Comparison of ENCODE assay signal across 8 mouse cellular contexts in genomic region chr2:116021046-116021445, GRCm38 (mm10). TPM values are rescaled to one million over a fixed set of nuclear protein-coding genes. Genes with fewer than 3 reads are reported as not detected.
DNase-seq lines count a peak whose midpoint lies in the region; ATAC-seq and TF ChIP-seq lines count a peak whose summit lies in the region.

No protein-coding gene starts in this region.

- WGBS in forebrain, embryonic 10.5 days, result 3% methylated on average over 9 of the region's 9 CpGs
- 10% methylated on average over 9 of the region's 9 CpGs for whole genome bisulfite sequencing in kidney, embryonic 15.5 days
- under 1% methylated on average over 9 of the region's 9 CpGs for WGBS in midbrain, embryonic 10.5 days

- H3K27me3 ChIP-seq in forebrain, embryonic 10.5 days (ENCODE audit: poor library complexity, severe bottlenecking), result peaks cover 28% of the 10 kb centered on the region
- H3K27me3 ChIP-seq in kidney, embryonic 15.5 days, result no peaks in the 10 kb centered on the region
- H3K27me3 ChIP-seq in midbrain, embryonic 10.5 days (ENCODE audit: low read depth, poor library complexity, severe bottlenecking), result peaks cover 10% of the 10 kb centered on the region

- ATAC-seq in kidney, embryonic 15.5 days (replicated peaks; ENCODE audit: low FRiP score), result peak; percentile 79

- peak overlapping the region; percentile 36 for H3K4me2 ChIP-seq in kidney, embryonic 15.5 days

- DNase-seq in ES-E14 (ENCODE audit: low read depth, low spot score), result peak; percentile 63
- DNase-seq in forebrain, embryonic 10.5 days (ENCODE audit: extremely low spot score, low spot score), result no peak
- peak; percentile 59 for DNase-seq in midbrain, embryonic 10.5 days (ENCODE audit: low spot score)
- DNase-seq in left cerebral cortex, adult 11 months (ENCODE audit: low spot score), result no peak
- no peak for DNase-seq in frontal cortex, postnatal 36 days (ENCODE audit: low spot score in 2 of 2)
- DNase-seq in urinary bladder, adult 2 months (ENCODE audit: low spot score), result no peak
- DNase-seq in layer of hippocampus, adult 9-11 months, result no peak

- H3K4me3 ChIP-seq in ES-E14 (ENCODE audit: insufficient read depth in 1 of 2, low read depth in 1 of 2, low read length in 2 of 2, poor library complexity in 1 of 2, severe bottlenecking in 1 of 2), result peak overlapping the region; percentile 6 to 41; a peak in 2 of 4 replicates
- peak overlapping the region; percentile 38 for H3K4me3 ChIP-seq in forebrain, embryonic 10.5 days
- H3K4me3 ChIP-seq in kidney, embryonic 15.5 days (replicated peaks), result no peak overlapping the region
- H3K4me3 ChIP-seq in midbrain, embryonic 10.5 days, result peak overlapping the region; percentile 35

- H3K27ac ChIP-seq in ES-E14 (ENCODE audit: insufficient read depth, low read depth, low read length, poor library complexity, severe bottlenecking), result no peak overlapping the region
- peak overlapping the region; percentile 83 for H3K27ac ChIP-seq in forebrain, embryonic 10.5 days
- peak overlapping the region; percentile 76 for H3K27ac ChIP-seq in kidney, embryonic 15.5 days
- peak overlapping the region; percentile 88 for H3K27ac ChIP-seq in midbrain, embryonic 10.5 days (replicated peaks)

- H3K9ac ChIP-seq in ES-E14 (ENCODE audit: insufficient read depth, low read depth, low read length, poor library complexity, severe bottlenecking), result no peak overlapping the region
- no peak overlapping the region for H3K9ac ChIP-seq in kidney, embryonic 15.5 days

- no peaks in the 10 kb centered on the region for H3K36me3 ChIP-seq in ES-E14 (ENCODE audit: control insufficient read depth, insufficient read depth, low read length, poor library complexity, severe bottlenecking)
- peaks cover 23% of the 10 kb centered on the region for H3K36me3 ChIP-seq in forebrain, embryonic 10.5 days (replicated peaks)
- peaks cover 38% of the 10 kb centered on the region for H3K36me3 ChIP-seq in kidney, embryonic 15.5 days
- H3K36me3 ChIP-seq in midbrain, embryonic 10.5 days, result peaks cover 22% of the 10 kb centered on the region

- no peaks in the 10 kb centered on the region for H3K9me3 ChIP-seq in ES-E14 (ENCODE audit: control insufficient read depth, insufficient read depth, low read depth, low read length)
- H3K9me3 ChIP-seq in forebrain, embryonic 10.5 days, result no peaks in the 10 kb centered on the region
- no peaks in the 10 kb centered on the region for H3K9me3 ChIP-seq in kidney, embryonic 15.5 days (replicated peaks)
- no peaks in the 10 kb centered on the region for H3K9me3 ChIP-seq in midbrain, embryonic 10.5 days (replicated peaks)

- H3K4me1 ChIP-seq in ES-E14 (ENCODE audit: control insufficient read depth in 2 of 2, insufficient read depth in 2 of 2, low read length in 2 of 2, poor library complexity in 1 of 2), result peaks cover 9 to 12% of the 10 kb centered on the region in 2 experiments
- H3K4me1 ChIP-seq in forebrain, embryonic 10.5 days, result peaks cover 52% of the 10 kb centered on the region
- peaks cover 46% of the 10 kb centered on the region for H3K4me1 ChIP-seq in kidney, embryonic 15.5 days
- peaks cover 53% of the 10 kb centered on the region for H3K4me1 ChIP-seq in midbrain, embryonic 10.5 days

- in situ Hi-C loops in ES-E14 (cut with MboI; ENCODE audit: low sequenced_read_pairs in 2 of 2, unreplicated experiment in 2 of 2), result no loop called here

TF ChIP-seq in ES-E14, 5 proteins besides CTCF, POLR2A, EP300 and RAD21:
- no peak for TF ChIP-seq ZC3H11A (IDR thresholded peaks at IDR 0.05; ENCODE audit: borderline replicate concordance, low read depth, low read length)
- TF ChIP-seq CHD2 (IDR thresholded peaks at IDR 0.05; ENCODE audit: low read depth, low read length), result no peak
- no peak for TF ChIP-seq HCFC1 (IDR thresholded peaks at IDR 0.05; ENCODE audit: borderline replicate concordance, insufficient read depth, low read length)
- no peak for TF ChIP-seq MAFK (IDR thresholded peaks at IDR 0.05; ENCODE audit: insufficient read depth, low read depth, low read length)
- TF ChIP-seq ZNF384 (IDR thresholded peaks at IDR 0.05; ENCODE audit: low read depth, low read length), result no peak
TF ChIP-seq in ES-E14: peak in this region for 0.

RNA-seq across cellular contexts. Expression of gene Meis2, which starts 44.6 kb away (rescaled TPM):
- 2.1 and 12.4 TPM in 2 replicates for total RNA-seq in ES-E14 (2012; rRNA removed)
- 32.5 TPM in 2 replicates for polyA plus RNA-seq in forebrain, embryonic 10.5 days (2016; fragmentation: Nextera tagmentation; extraction: Ambion mirVana)
- 85.5 and 94.3 TPM in 2 replicates for polyA plus RNA-seq in kidney, embryonic 15.5 days (2015; fragmentation: Nextera tagmentation; extraction: Ambion mirVana)
- polyA plus RNA-seq in midbrain, embryonic 10.5 days (2016; fragmentation: Nextera tagmentation; extraction: Ambion mirVana), result 34.4 and 44.0 TPM in 2 replicates
- 40.7 and 60.6 TPM in 2 replicates for polyA plus RNA-seq in urinary bladder, adult 2 months (2012; rRNA removed)

Comparison
In these comparisons a context has a peak if more than half of its experiments do, and no peak if none do; other contexts are left out.
1. DNase-seq: peak in ES-E14 (single experiment) and midbrain, embryonic 10.5 days (single experiment); none in forebrain, embryonic 10.5 days (single experiment), left cerebral cortex, adult 11 months (single experiment), frontal cortex, postnatal 36 days (0 of 2), urinary bladder, adult 2 months (single experiment) and layer of hippocampus, adult 9-11 months (single experiment).